Mouse (Mus musculus) hindbrain, embryonic 13.5 days (tissue): ENCODE measurements around the gene Elf1. TPM values are rescaled to one million over a fixed set of nuclear protein-coding genes. Genes with fewer than 3 reads are reported as not detected.
A peak's percentile ranks its signal among the peaks of the same experiment; 100 is the strongest.

Experiments
- ATAC-seq: fragments of 200-750 bp; cut with Nextera tagmentation; 2 replicates; pipeline ENCODE4 v1.8.0; 2017; ENCODE audit warnings: moderate TSS enrichment; ENCODE audit not compliant: low FRiP score
- H3K27ac ChIP-seq: fragments of 300-500 bp; sonication (generic); 2 replicates; pipeline ENCODE4 v1.5.1; 2015; ENCODE audit warnings: inconsistent platforms, mild to moderate bottlenecking, moderate library complexity
- H3K27me3 ChIP-seq: fragments of 300-500 bp; sonication (generic); 2 replicates; pipeline ENCODE4 v1.6.1; 2015; ENCODE audit warnings: mild to moderate bottlenecking, inconsistent platforms
- H3K36me3 ChIP-seq: fragments of 300-500 bp; sonication (generic); 2 replicates; pipeline ENCODE4 v1.6.1; 2015; ENCODE audit warnings: mild to moderate bottlenecking, inconsistent platforms
- H3K4me1 ChIP-seq: fragments of 300-500 bp; sonication (generic); replicated peaks from 2 replicates; pipeline ENCODE4 v1.6.1; 2015; ENCODE audit warnings: inconsistent platforms
- H3K4me2 ChIP-seq: fragments of 300-500 bp; sonication (generic); 2 replicates; pipeline ENCODE4 v1.6.1; 2015; ENCODE audit warnings: inconsistent platforms, mild to moderate bottlenecking, moderate library complexity
- H3K4me3 ChIP-seq: fragments of 300-500 bp; sonication (generic); 2 replicates; pipeline ENCODE4 v1.5.1; 2015; ENCODE audit warnings: mild to moderate bottlenecking, inconsistent platforms
- H3K9ac ChIP-seq: fragments of 300-500 bp; sonication (generic); 2 replicates; pipeline ENCODE4 v1.6.1; 2015; ENCODE audit warnings: mild to moderate bottlenecking, inconsistent platforms
- H3K9me3 ChIP-seq: fragments of 300-500 bp; sonication (generic); 2 replicates; pipeline ENCODE4 v1.6.1; 2016; ENCODE audit warnings: inconsistent platforms
- WGBS: fragments of 180-500 bp; shearing (Covaris S2); methylation state at CpG from one replicate; pipeline ENCODE4 v1.1.7; 2015; 5-methylcytosine and 5-hydroxymethylcytosine counted together
- polyA plus RNA-seq: library from polyadenylated mRNA; unstranded; fragments of >200 nt; fragmentation: Nextera tagmentation; extraction: Ambion mirVana; gene quantifications from 2 replicates; pipeline ENCODE4 v1.2.1, GENCODE M21; 2015

Elf1 gene
- polyA plus RNA-seq, 1 experiment from 2014 or later: 3.8 TPM

- no peak for ATAC-seq
- Histone ChIP-seq H3K9ac (no peak overlapping the region), H3K9me3 (no peaks in the 10 kb centered on the region), H3K27me3 (no peaks in the 10 kb centered on the region), H3K4me1 (peaks cover 23% of the 10 kb centered on the region), H3K36me3 (peaks cover 21% of the 10 kb centered on the region), H3K4me3 (no peak overlapping the region), H3K4me2 (no peak overlapping the region), H3K27ac (no peak overlapping the region)
- 87% methylated on average over 2 of the region's 2 CpGs for WGBS
Measured at GRCm38 (mm10) chr14:79591611-79592010, 110.6 kb downstream of the Elf1 start.

DNA sequence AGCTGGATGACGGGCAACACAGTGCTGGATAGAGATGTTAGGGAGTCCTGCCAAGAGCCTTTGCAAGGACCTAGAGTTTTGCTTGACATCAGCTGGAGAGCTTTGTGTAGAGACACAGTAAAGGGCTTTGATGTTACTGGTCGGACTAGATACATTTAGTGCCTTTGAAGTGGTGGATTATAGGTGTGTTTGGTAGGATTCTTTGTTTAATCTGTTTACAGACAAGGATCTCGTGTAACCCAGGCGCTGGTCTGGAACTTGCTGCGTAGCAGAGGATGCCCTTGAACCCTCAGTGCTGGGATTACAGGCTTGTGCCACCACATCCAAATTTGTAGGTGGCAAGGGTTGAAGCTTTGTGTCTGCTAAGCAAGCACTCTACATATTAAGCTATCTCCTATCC is 113.1 kb downstream of the Elf1 start:
- Histone ChIP-seq H3K4me2 (no peak overlapping the region), H3K27ac (no peak overlapping the region), H3K9me3 (no peaks in the 10 kb centered on the region), H3K36me3 (peaks cover 40% of the 10 kb centered on the region), H3K27me3 (no peaks in the 10 kb centered on the region), H3K9ac (no peak overlapping the region), H3K4me3 (no peak overlapping the region), H3K4me1 (peaks cover 9% of the 10 kb centered on the region)
- no peak for ATAC-seq
- WGBS: 93% methylated on average over 5 of the region's 5 CpGs

DNA sequence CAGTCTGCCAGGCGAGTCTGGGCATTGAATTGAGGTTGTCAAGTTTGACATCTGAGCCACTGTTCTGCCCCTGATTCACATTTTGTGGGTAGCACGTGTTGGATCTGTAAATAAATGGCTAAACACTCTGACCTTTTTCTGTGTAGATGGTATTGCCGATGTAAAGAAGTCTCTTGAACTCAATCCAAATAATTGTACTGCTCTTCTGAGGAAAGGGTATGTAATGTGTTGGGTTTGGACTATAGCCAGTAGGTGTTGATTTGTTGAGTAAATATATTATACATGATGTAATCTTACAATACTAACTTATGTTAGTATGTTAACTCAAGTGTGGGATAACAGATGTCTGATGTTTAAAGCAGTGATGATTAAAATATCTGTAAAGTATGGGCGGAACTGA is 115.6 kb downstream of the Elf1 start:
- H3K9me3 ChIP-seq: no peaks in the 10 kb centered on the region
- WGBS: 84% methylated on average over 4 of the region's 4 CpGs
- H3K4me2 ChIP-seq: no peak overlapping the region
- H3K4me1 ChIP-seq: no peaks in the 10 kb centered on the region
- peaks cover 60% of the 10 kb centered on the region for H3K36me3 ChIP-seq
- H3K4me3 ChIP-seq: no peak overlapping the region
- ATAC-seq: no peak
- no peak overlapping the region for H3K9ac ChIP-seq
- no peaks in the 10 kb centered on the region for H3K27me3 ChIP-seq
- no peak overlapping the region for H3K27ac ChIP-seq

- no peak for ATAC-seq
- Histone ChIP-seq H3K27me3 (no peaks in the 10 kb centered on the region), H3K4me1 (no peaks in the 10 kb centered on the region), H3K4me3 (no peak overlapping the region), H3K27ac (no peak overlapping the region), H3K9me3 (no peaks in the 10 kb centered on the region), H3K36me3 (peaks cover 78% of the 10 kb centered on the region), H3K4me2 (no peak overlapping the region), H3K9ac (no peak overlapping the region)
- 84% methylated on average over 2 of the region's 2 CpGs for WGBS
Measured at GRCm38 (mm10) chr14:79605881-79606280, 124.9 kb downstream of the Elf1 start.

- WGBS: 96% methylated on average over 6 of the region's 6 CpGs
- peaks cover 80% of the 10 kb centered on the region for H3K36me3 ChIP-seq
Measured at GRCm38 (mm10) chr14:79606392-79606791, 125.4 kb downstream of the Elf1 start.

GRCm38 (mm10) chr14:79606867-79607266 is 125.9 kb downstream of the Elf1 start:
- Histone ChIP-seq H3K4me3 (no peak overlapping the region), H3K4me1 (no peaks in the 10 kb centered on the region), H3K9me3 (no peaks in the 10 kb centered on the region), H3K4me2 (no peak overlapping the region), H3K27ac (no peak overlapping the region), H3K36me3 (peaks cover 79% of the 10 kb centered on the region), H3K9ac (no peak overlapping the region), H3K27me3 (no peaks in the 10 kb centered on the region)
- no peak for ATAC-seq
- WGBS: 93% methylated on average over 3 of the region's 3 CpGs

More at GRCm38 (mm10) chr14:79606392-79606791, 125.4 kb downstream of the Elf1 start:
- ATAC-seq: no peak
- no peak overlapping the region for H3K27ac ChIP-seq
- no peaks in the 10 kb centered on the region for H3K9me3 ChIP-seq
- no peaks in the 10 kb centered on the region for H3K27me3 ChIP-seq
- no peaks in the 10 kb centered on the region for H3K4me1 ChIP-seq
- no peak overlapping the region for H3K4me2 ChIP-seq
- H3K9ac ChIP-seq: no peak overlapping the region
- no peak overlapping the region for H3K4me3 ChIP-seq

GRCm38 (mm10) chr14:79607352-79607751 is 126.4 kb downstream of the Elf1 start:
- Histone ChIP-seq H3K36me3 (peaks cover 79% of the 10 kb centered on the region), H3K27ac (no peak overlapping the region), H3K27me3 (no peaks in the 10 kb centered on the region), H3K9ac (no peak overlapping the region), H3K4me1 (no peaks in the 10 kb centered on the region), H3K4me3 (no peak overlapping the region), H3K9me3 (no peaks in the 10 kb centered on the region), H3K4me2 (no peak overlapping the region)
- ATAC-seq: no peak
- 96% methylated on average over 4 of the region's 4 CpGs for WGBS

- Histone ChIP-seq H3K4me2 (no peak overlapping the region), H3K27ac (no peak overlapping the region), H3K27me3 (no peaks in the 10 kb centered on the region), H3K9me3 (no peaks in the 10 kb centered on the region), H3K4me1 (no peaks in the 10 kb centered on the region), H3K4me3 (no peak overlapping the region), H3K36me3 (peaks cover 81% of the 10 kb centered on the region), H3K9ac (no peak overlapping the region)
- no peak for ATAC-seq
- WGBS: 95% methylated on average over 6 of the region's 6 CpGs
Measured at GRCm38 (mm10) chr14:79608286-79608685, 127.3 kb downstream of the Elf1 start.

GRCm38 (mm10) chr14:79617121-79617828 is 136.3 kb downstream of the Elf1 start:
- 0 out of 2 replicates have a peak, but pooled peaks have one; percentile 59 for ATAC-seq
- Histone ChIP-seq H3K27ac (no peak overlapping the region), H3K4me1 (no peaks in the 10 kb centered on the region), H3K9ac (no peak overlapping the region), H3K36me3 (peaks cover 59% of the 10 kb centered on the region), H3K4me2 (no peak overlapping the region), H3K9me3 (no peaks in the 10 kb centered on the region), H3K4me3 (no peak overlapping the region), H3K27me3 (no peaks in the 10 kb centered on the region)
- WGBS: 88% methylated on average over 8 of the region's 8 CpGs

- H3K4me3 ChIP-seq: no peak overlapping the region
- no peak for ATAC-seq
- no peak overlapping the region for H3K9ac ChIP-seq
- 93% methylated on average over 7 of the region's 7 CpGs for WGBS
- no peaks in the 10 kb centered on the region for H3K9me3 ChIP-seq
- no peaks in the 10 kb centered on the region for H3K4me1 ChIP-seq
- peaks cover 55% of the 10 kb centered on the region for H3K36me3 ChIP-seq
- H3K4me2 ChIP-seq: no peak overlapping the region
- no peaks in the 10 kb centered on the region for H3K27me3 ChIP-seq
- H3K27ac ChIP-seq: no peak overlapping the region
Measured at GRCm38 (mm10) chr14:79619802-79620201, 138.8 kb downstream of the Elf1 start.

GRCm38 (mm10) chr14:79621143-79621542 is 140.1 kb downstream of the Elf1 start:
- H3K36me3 ChIP-seq: peaks cover 61% of the 10 kb centered on the region
- no peak for ATAC-seq

More at GRCm38 (mm10) chr14:79621143-79621542, 140.1 kb downstream of the Elf1 start:
- H3K4me1 ChIP-seq: no peaks in the 10 kb centered on the region
- no peaks in the 10 kb centered on the region for H3K9me3 ChIP-seq
- H3K4me2 ChIP-seq: no peak overlapping the region
- no peaks in the 10 kb centered on the region for H3K27me3 ChIP-seq
- no peak overlapping the region for H3K4me3 ChIP-seq
- H3K27ac ChIP-seq: no peak overlapping the region
- 80% methylated on average over 3 of the region's 3 CpGs for WGBS
- no peak overlapping the region for H3K9ac ChIP-seq
